Mouse (Mus musculus) urinary bladder, postnatal 4 days (tissue): ENCODE measurements around the gene Cox7c.
A peak's percentile ranks its signal among the peaks of the same experiment; 100 is the strongest.
"Not testable (repeated sequence)": the region's sequence is repeated elsewhere in the genome, so short reads cannot be mapped to it uniquely, and the experiment has no call there.

Experiments
- DNase-seq, 2 experiments: peaks; one replicate each; pipeline ENCODE4 v3.0.0; 2021 to 2022; ENCODE audit warnings: low spot score in 2 of 2

Gene Cox7c

GRCm38 (mm10) chr13:86046254-86046951 is at the start of gene Cox7c:
Cox7c (minus strand) TSS chr13:86046904.
- peak; percentile 74 to 76 for DNase-seq

GRCm38 (mm10) chr13:86068011-86068724 is 21.5 kb upstream of the Cox7c start:
- no peak for DNase-seq

DNA sequence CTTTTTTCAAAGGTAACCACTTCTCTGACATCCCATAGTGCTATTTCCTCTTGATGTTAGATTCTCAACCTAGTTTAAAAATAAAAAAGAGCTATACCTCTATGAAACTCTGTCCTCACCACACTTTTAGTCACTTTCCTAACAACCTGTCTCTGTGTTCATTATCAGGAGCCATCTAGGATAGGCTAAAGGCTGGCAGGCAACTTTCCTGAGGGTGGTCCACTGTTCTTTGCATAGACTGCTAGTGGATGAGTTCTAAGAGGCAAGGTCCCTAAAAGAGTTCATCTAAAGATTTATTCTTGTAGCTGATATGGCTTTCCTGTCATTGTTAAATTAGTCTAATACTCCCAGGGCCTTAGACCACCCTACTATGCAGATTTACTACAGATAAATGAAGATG is 20.8 kb upstream of the Cox7c start:
- DNase-seq: no peak

- DNase-seq: not testable (repeated sequence)
Observed at GRCm38 (mm10) chr13:86054091-86054490, 7.4 kb upstream of the Cox7c start.

DNA sequence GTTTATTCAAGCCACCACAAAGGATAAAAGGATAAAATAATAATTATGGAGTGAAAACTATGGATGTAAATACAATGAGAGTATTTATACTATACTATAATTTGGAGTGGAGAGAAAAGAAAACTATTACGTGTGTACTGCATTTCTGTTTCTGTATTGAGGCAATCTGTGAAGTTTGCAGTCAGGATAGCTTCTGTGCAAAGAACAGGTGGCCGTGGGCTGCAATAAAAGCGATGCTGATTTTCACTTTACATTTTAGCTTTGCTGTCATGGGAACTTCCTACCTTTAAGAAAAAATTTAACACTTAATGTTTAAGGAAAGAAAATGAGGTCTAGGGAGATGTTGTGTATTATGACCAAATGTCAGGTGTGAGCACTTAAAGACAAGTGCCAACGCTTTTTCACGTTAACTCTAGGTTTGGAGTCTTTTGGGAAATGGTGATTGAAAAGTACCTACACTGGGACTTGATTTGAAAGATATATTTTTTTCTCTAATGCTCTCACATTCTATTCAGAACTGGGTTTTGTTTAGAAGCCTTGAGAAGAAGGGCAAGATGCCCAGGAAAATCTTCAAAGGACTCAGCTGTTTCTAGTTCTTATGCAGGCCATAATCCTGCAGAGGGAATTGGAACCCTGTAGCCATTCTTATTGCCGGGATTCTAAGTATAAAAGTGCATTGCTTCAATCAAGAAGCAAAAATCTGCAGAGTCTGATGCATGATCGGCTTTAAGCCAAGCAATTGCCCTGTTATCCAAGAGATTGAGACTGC is 41.6 kb downstream of the Cox7c start:
- DNase-seq: no peak
